ENCODE assay signal across 26 mouse cellular contexts in the genomic region with DNA sequence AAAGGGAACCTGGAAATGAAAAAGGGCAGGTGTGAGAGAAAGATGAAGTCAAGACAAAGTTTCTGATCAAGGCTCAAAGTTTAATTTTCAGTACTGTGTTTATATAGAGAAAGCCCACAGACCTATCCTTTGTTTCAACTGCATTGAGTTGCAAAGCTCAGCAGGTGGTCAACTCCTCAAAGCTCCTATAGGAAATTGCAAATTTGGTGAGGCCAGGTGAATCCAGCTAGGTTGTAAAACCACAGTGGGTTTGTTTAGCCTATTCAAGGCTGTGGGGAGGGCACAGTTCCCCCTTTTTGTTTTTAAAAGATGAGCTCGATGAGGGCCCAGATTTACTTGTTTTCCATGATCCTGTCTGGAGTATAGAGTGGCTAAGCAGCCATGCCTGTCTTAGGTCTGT.
"Had no signal": no experiment of that assay in that cellular context is flagged by ENCODE, and none has a peak within 500 bp of the region (broad histone marks: within the 10 kb centered on the region; RNA-seq: fewer than 3 reads in every experiment).

No protein-coding gene starts in this region.

- H3K36me3 ChIP-seq: embryonic facial prominence, embryonic 12.5 days; embryonic facial prominence, embryonic 13.5 days; embryonic facial prominence, embryonic 15.5 days; forebrain, embryonic 10.5 days; forebrain, embryonic 12.5 days; forebrain, embryonic 15.5 days; heart, embryonic 10.5 days; heart, embryonic 12.5 days had no signal

- H3K4me1 ChIP-seq: embryonic facial prominence, embryonic 12.5 days; forebrain, embryonic 12.5 days; forebrain, embryonic 13.5 days had no signal

- H3K9me3 ChIP-seq: embryonic facial prominence, embryonic 15.5 days; forebrain, embryonic 12.5 days; forebrain, embryonic 15.5 days; heart, embryonic 10.5 days had no signal

- ATAC-seq: forebrain, embryonic 13.5 days; forebrain, embryonic 14.5 days; forebrain, embryonic 15.5 days; forebrain, embryonic 16.5 days; forebrain, postnatal 0 days had no signal

- H3K27me3 ChIP-seq: embryonic facial prominence, embryonic 12.5 days; embryonic facial prominence, embryonic 13.5 days; embryonic facial prominence, embryonic 15.5 days; forebrain, embryonic 12.5 days; forebrain, embryonic 13.5 days; forebrain, embryonic 15.5 days; heart, embryonic 12.5 days had no signal

- H3K27ac ChIP-seq: embryonic facial prominence, embryonic 12.5 days; embryonic facial prominence, embryonic 13.5 days; embryonic facial prominence, embryonic 15.5 days; forebrain, embryonic 10.5 days; forebrain, embryonic 12.5 days; forebrain, embryonic 13.5 days; forebrain, embryonic 15.5 days; gastrocnemius, adult 2 months; heart, adult 2 months; heart, embryonic 10.5 days had no signal

- H3K4me3 ChIP-seq: embryonic facial prominence, embryonic 12.5 days; embryonic facial prominence, embryonic 13.5 days; embryonic facial prominence, embryonic 15.5 days; erythroblast, embryonic 14.5 days; forebrain, embryonic 10.5 days; forebrain, embryonic 12.5 days; forebrain, embryonic 13.5 days; forebrain, embryonic 15.5 days; gastrocnemius, adult 2 months; heart, adult 2 months; heart, embryonic 10.5 days; heart, embryonic 12.5 days had no signal

- DNase-seq: cerebellum, adult 9-11 months; cerebellum, postnatal 10 days; cerebellum, postnatal 14 days; cerebellum, postnatal 25 days; cerebellum, postnatal 36 days; embryo, embryonic 11 days; forebrain, postnatal 0 days; gastrocnemius, adult 2 months; gastrocnemius, postnatal 10 days; gastrocnemius, postnatal 14 days; gastrocnemius, postnatal 25 days; gastrocnemius, postnatal 36 days; heart, adult 18-20 months; heart, adult 2 months had no signal
